ENCODE assay signal across 24 mouse cellular contexts in the genomic region with DNA sequence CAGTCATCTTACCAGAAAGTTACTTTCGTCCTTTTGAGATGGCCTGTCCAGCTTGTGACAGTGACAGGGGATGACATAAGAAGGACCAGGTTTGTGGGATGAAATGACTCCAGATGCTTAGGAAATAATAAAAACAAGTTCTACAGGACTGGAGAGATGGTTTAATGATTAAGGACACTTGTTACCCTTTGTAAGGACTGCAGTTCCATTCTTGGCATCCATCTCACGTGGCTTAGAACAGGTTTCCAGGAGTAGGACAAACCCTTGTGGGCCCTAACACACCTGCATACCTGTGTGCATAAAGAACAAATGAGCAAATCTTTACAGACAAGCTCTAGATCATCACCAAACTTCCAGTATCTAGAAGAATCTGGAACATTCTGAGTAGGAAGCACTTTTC.
DNase-seq lines count a peak whose midpoint lies in the region; ATAC-seq lines count a peak whose summit lies in the region.
"Had no signal": no experiment of that assay in that cellular context is flagged by ENCODE, and none has a peak within 500 bp of the region (broad histone marks: within the 10 kb centered on the region; RNA-seq: fewer than 3 reads in every experiment).

No protein-coding gene starts in this region.

- no peak for ATAC-seq in kidney, embryonic 16.5 days (ENCODE audit: low FRiP score, low TSS enrichment)
- no peak for ATAC-seq in kidney, embryonic 15.5 days (replicated peaks; ENCODE audit: low FRiP score)
- no peak for ATAC-seq in kidney, embryonic 14.5 days (ENCODE audit: low FRiP score, low TSS enrichment)
- ATAC-seq: activated CD4-positive, CD25-positive, alpha-beta regulatory T cell, adult 4 months; CD4-positive, CD25-positive, alpha-beta regulatory T cell, adult 4 months; forebrain, embryonic 13.5 days; forebrain, embryonic 15.5 days; Patski had no signal

- no peak overlapping the region for H3K27ac ChIP-seq in kidney, embryonic 16.5 days (ENCODE audit: low read length)
- no peak overlapping the region for H3K27ac ChIP-seq in kidney, embryonic 15.5 days
- no peak overlapping the region for H3K27ac ChIP-seq in kidney, embryonic 14.5 days (ENCODE audit: low read depth, low read length)
- H3K27ac ChIP-seq: embryonic facial prominence, embryonic 10.5 days; embryonic facial prominence, embryonic 12.5 days; forebrain, embryonic 13.5 days; forebrain, embryonic 15.5 days had no signal

- no peak overlapping the region for H3K4me3 ChIP-seq in kidney, embryonic 16.5 days (ENCODE audit: low read length)
- H3K4me3 ChIP-seq in kidney, embryonic 15.5 days (replicated peaks), result no peak overlapping the region
- H3K4me3 ChIP-seq in kidney, embryonic 14.5 days (ENCODE audit: low read length), result no peak overlapping the region
- H3K4me3 ChIP-seq: embryonic facial prominence, embryonic 10.5 days; embryonic facial prominence, embryonic 12.5 days; forebrain, embryonic 13.5 days; forebrain, embryonic 15.5 days had no signal

- no peaks in the 10 kb centered on the region for H3K36me3 ChIP-seq in kidney, embryonic 16.5 days (ENCODE audit: insufficient read depth, low read length)
- no peaks in the 10 kb centered on the region for H3K36me3 ChIP-seq in kidney, embryonic 15.5 days
- no peaks in the 10 kb centered on the region for H3K36me3 ChIP-seq in kidney, embryonic 14.5 days (ENCODE audit: control insufficient read depth, insufficient read depth, low read length)
- H3K36me3 ChIP-seq: embryonic facial prominence, embryonic 10.5 days; embryonic facial prominence, embryonic 12.5 days; forebrain, embryonic 15.5 days; G1E had no signal

- no peaks in the 10 kb centered on the region for H3K4me1 ChIP-seq in kidney, embryonic 16.5 days (ENCODE audit: insufficient read depth, low read length)
- no peaks in the 10 kb centered on the region for H3K4me1 ChIP-seq in kidney, embryonic 15.5 days
- no peaks in the 10 kb centered on the region for H3K4me1 ChIP-seq in kidney, embryonic 14.5 days (ENCODE audit: control insufficient read depth, insufficient read depth, low read length)
- H3K4me1 ChIP-seq: embryonic facial prominence, embryonic 10.5 days; embryonic facial prominence, embryonic 12.5 days; forebrain, embryonic 13.5 days; forebrain, embryonic 15.5 days had no signal

- H3K9me3 ChIP-seq in kidney, embryonic 16.5 days (ENCODE audit: low read length), result no peaks in the 10 kb centered on the region
- no peaks in the 10 kb centered on the region for H3K9me3 ChIP-seq in kidney, embryonic 15.5 days (replicated peaks)
- H3K9me3 ChIP-seq in kidney, embryonic 14.5 days (ENCODE audit: control insufficient read depth, low read length), result no peaks in the 10 kb centered on the region
- H3K9me3 ChIP-seq: embryonic facial prominence, embryonic 10.5 days; embryonic facial prominence, embryonic 12.5 days; forebrain, embryonic 13.5 days; forebrain, embryonic 15.5 days had no signal

- no peak overlapping the region for H3K4me2 ChIP-seq in kidney, embryonic 16.5 days (replicated peaks; ENCODE audit: low read depth, low read length)
- H3K4me2 ChIP-seq in kidney, embryonic 15.5 days, result no peak overlapping the region
- H3K4me2 ChIP-seq in kidney, embryonic 14.5 days (replicated peaks; ENCODE audit: low read depth, low read length), result no peak overlapping the region
- H3K4me2 ChIP-seq: embryonic facial prominence, embryonic 12.5 days; forebrain, embryonic 13.5 days; forebrain, embryonic 15.5 days had no signal

- WGBS in kidney, embryonic 16.5 days, result 64% methylated on average over 2 of the region's 2 CpGs
- 74% methylated on average over 2 of the region's 2 CpGs for WGBS in kidney, embryonic 15.5 days
- 83% methylated on average over 2 of the region's 2 CpGs for WGBS in kidney, embryonic 14.5 days

- no peaks in the 10 kb centered on the region for H3K27me3 ChIP-seq in kidney, embryonic 16.5 days (ENCODE audit: insufficient read depth, low read length)
- H3K27me3 ChIP-seq in kidney, embryonic 15.5 days, result no peaks in the 10 kb centered on the region
- H3K27me3 ChIP-seq in kidney, embryonic 14.5 days (ENCODE audit: control insufficient read depth, insufficient read depth, low read length), result no peaks in the 10 kb centered on the region
- H3K27me3 ChIP-seq: CH12.LX; embryonic facial prominence, embryonic 12.5 days; forebrain, embryonic 13.5 days; forebrain, embryonic 15.5 days; Patski had no signal

- H3K9ac ChIP-seq in kidney, embryonic 16.5 days (replicated peaks; ENCODE audit: low read length), result no peak overlapping the region
- H3K9ac ChIP-seq in kidney, embryonic 15.5 days, result no peak overlapping the region
- no peak overlapping the region for H3K9ac ChIP-seq in kidney, embryonic 14.5 days (ENCODE audit: low read depth, low read length)
- H3K9ac ChIP-seq: embryonic facial prominence, embryonic 12.5 days; forebrain, embryonic 13.5 days; forebrain, embryonic 15.5 days had no signal

- peak; percentile 34 for DNase-seq in kidney, adult 11 months
- DNase-seq in kidney, adult 8-10 months, result peak; percentile 27 to 37
- peak; percentile 27 to 36 for DNase-seq in kidney, postnatal 36 days
- DNase-seq: adrenal gland, adult 8-10 months; adrenal gland, postnatal 14 days; adrenal gland, postnatal 36 days; B cell, adult 2 months; cerebellum, adult 11-12 months; cerebellum, adult 2 months; cerebellum, adult 9-10 months; cerebellum, postnatal 10 days; cerebellum, postnatal 25 days had no signal
